Mouse (Mus musculus) CD4-positive helper T cell, adult 2 months (primary cell): ENCODE data around the gene Trim2.

Source experiments
- DNase-seq: peaks from one replicate; pipeline ENCODE4 v3.0.0-alpha.2; 2012; ENCODE audit warnings: low read depth, missing footprints, low spot score

The Trim2 gene

GRCm38 (mm10) chr3:84257989-84258517, 48.6 kb downstream of the Trim2 start:
- DNase-seq, result no peak

- no peak for DNase-seq
These were observed 52.2 kb downstream of the Trim2 start for GRCm38 (mm10) chr3:84254520-84254878.

GRCm38 (mm10) chr3:84253655-84254519, 52.8 kb downstream of the Trim2 start:
- DNase-seq, result no peak

DNA sequence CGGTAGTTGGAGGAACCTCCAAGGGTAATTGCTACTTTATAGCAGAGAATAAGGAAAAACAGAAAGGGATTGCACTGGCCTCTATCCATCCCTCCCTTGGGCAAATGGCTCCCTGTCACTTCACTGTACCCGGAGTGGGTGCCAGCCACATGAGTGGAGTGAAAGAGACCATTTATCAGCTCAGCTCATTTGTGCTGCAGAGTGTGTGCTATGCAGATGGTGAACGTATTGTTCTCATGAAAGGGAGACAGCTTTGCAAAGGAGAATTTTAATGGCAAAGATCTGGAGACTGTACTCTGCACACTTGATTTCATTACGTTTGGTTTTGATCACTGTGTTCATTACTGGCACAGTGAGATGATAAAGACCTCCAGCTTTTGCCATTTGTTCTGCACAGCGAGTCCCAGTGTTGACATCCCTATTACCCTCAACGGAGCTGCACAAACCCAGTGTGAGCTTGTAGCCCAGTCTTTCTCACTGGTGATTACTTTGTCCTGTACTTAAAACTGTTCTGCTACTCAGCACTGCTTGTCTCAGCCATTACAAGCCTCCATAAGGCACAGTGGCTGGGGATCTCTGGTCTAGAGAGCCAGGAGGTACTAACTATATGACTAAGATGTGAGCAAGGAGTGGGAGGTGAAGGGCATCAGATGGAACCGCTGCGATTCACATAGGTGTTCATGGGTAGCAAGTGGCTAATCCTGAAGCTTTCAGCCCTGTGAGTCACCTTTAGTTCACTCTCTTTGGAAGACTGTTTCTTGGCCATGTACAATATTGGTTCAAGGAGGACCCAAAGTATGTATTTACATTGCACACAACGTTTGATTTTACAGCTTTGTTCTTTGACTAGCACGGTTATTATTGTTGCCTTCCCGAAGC, 53.7 kb downstream of the Trim2 start:
- no peak for DNase-seq

DNA sequence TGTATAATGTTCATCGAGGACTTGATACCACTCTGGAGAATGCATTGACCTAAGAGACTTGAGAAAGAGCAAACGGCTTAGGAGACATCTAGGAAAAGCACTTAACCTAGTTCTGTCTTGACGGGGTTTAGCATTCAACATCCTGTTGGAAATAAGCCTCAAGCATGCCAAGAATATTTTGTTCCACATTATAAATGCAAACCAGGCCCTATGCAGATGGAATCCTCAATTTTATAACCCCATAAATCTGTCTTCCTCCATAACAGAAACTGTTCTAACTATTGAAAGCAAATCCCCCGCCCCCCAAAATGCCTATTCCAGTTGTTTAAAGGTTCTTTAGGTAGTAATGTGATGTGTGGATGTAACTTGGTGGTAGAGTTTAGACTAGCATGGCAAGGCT, 55.0 kb downstream of the Trim2 start:
- no peak for DNase-seq

DNA sequence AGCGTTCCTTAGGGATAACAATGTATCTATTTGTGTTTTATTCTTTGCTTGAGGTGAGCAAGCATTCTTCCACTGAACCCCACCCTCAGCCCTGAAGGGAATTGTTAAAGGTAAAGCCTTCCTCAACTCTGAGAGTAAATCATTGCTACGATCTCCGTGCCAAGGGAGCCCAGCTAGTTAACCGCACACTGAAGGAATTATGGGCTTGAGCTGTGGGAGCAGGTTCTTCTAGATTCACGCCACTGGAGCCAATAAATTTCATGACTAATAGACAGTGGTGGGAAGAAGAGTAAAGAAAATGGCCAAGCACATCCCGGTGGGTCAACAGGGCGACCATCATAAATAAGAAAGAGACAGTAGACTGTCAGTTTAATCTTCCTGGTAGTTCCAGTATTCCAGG, 56.4 kb downstream of the Trim2 start:
- no peak for DNase-seq

DNA sequence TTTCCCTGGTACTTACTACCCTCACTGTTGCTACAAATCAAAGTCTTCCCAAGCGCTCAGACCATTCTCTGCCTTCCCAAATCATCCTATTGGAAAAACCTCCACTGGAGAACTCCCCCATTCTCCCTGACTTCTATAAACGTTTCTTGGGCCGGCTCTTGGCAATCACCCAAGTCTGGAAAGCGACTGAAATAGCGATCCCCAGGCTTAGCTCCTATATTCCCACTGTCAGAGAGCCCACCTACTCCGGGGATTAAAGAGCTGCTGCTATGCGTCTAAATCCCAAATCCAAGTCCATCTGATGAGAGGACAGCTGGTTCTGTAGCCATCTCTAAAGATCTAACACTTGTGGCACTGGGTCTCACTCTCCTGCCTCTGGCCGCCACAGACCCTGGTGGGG, 58.9 kb downstream of the Trim2 start:
- DNase-seq, result no peak

DNA sequence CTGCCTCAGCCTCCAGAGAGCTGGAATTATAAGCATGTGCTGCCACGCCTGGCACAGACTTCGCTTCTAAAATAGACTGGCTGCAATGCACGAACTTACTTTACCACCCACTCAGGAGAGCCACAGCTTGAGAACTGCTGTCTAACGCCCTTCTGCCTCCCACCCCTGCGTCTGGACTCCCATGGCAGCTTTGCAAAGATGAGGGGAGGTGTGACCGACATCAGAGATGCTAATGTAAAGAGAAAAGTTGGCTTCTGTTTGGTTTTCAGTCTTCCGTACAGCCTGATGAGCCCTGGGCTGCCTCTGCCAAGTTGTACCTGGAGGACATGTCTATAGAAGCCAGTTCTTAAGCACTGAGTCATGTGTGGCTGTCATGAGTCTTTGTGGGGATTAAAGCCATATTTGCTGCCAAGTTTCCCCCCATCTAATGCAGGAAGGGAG, 60.2 kb downstream of the Trim2 start:
- no peak for DNase-seq

GRCm38 (mm10) chr3:84243116-84243515, 63.6 kb downstream of the Trim2 start:
- no peak for DNase-seq

DNA sequence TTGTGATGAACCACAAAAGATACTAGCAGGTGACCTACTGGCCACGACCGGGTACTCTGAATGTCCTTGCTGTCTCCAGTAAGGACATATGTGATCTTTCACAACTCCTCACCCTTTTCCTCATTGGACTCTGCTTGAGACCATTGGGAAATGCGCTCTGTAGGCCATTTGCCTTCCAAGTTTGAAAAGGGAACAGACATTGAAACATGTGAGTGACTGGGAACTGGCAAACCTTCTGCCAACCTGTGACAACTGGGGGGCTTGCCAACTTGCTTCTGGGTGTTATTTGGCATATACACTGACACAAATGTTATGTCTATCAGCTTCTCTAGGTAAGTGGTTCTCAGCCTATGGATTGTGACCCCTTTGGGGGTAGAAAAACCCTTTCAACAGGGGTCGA, 64.2 kb downstream of the Trim2 start:
- DNase-seq, result no peak

GRCm38 (mm10) chr3:84241098-84241497, 65.6 kb downstream of the Trim2 start:
- DNase-seq, result no peak

DNA sequence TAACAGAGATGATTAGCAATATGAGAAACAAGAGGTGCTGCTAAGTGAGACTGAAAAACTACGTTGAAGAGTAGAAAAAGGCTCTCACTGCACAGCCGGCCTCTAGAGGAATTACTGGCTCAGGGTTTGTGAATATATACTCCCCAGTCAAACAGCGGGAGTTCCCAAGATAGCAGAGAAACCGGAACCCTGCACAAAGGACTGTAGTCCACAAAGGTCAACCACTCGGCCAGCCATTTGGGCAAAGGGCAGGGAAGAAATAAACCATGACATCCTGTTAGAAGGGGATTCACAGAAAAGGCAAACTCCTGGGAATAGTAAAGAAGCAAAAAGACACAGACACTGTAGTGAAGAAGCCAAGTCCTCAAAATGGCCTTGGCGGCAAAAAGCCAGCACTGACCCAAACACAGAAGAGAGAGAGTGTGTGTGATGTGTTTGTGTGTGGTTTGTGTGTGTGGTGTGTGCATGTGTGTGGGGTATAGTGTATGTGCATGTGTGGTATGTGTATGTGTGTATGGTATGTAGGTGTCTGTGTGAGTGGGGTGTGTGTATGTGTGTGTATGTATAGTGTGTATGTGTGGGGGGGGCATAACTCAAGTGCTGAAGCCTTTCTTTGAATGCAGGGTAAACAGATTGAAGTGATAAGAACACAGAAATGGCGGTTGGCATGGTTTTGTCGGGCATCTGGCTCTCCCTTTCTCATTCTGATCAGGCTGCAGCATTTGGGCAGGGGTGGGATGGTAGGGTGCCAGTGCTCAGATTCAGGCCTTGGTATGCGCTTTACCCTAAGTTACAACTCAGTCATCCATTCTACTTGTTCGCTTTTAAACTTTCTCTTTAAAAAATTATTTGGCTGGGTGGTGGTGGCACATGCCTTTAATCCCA, 71.0 kb downstream of the Trim2 start:
- DNase-seq, result no peak

- DNase-seq, result no peak
These were observed 72.1 kb downstream of the Trim2 start for GRCm38 (mm10) chr3:84234562-84234961.

DNA sequence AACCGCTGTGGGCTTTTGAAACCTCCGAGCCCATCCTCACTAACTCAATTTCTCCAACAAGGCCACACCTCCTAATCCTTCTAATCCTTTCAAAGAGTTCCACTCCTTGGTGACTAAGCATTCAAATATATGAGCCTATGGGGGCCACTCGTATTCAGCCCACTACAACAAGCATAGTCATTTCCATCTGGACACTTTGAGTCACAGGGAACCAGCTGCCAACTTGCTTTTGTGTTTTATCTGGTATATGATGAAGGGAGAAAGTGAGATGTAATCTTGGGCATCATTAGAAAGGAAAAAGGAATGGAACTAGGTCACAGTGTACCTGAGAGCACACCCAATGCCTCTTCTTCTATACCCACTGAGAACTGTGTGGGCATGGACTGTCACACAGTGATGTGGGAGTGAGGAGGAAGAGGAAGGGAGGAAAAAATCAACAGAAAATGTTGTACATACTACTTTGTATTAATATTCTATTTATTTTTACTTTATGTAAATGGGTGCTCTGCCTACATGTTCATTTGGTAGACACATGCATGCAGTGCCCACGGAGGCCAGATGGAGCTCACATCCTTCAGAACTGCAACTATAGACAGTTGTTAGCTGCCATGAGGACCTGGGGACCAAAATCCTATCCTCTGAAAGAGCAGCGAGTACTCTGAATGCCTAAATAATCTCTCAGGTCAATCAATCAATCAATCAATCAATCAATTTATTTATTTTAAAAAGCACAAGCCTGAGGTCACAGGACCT, 72.8 kb downstream of the Trim2 start:
- no peak for DNase-seq

- no peak for DNase-seq
These were observed 74.4 kb downstream of the Trim2 start for GRCm38 (mm10) chr3:84232312-84232711.

- DNase-seq, result no peak
These were observed 75.7 kb downstream of the Trim2 start for GRCm38 (mm10) chr3:84230988-84231387.

DNA sequence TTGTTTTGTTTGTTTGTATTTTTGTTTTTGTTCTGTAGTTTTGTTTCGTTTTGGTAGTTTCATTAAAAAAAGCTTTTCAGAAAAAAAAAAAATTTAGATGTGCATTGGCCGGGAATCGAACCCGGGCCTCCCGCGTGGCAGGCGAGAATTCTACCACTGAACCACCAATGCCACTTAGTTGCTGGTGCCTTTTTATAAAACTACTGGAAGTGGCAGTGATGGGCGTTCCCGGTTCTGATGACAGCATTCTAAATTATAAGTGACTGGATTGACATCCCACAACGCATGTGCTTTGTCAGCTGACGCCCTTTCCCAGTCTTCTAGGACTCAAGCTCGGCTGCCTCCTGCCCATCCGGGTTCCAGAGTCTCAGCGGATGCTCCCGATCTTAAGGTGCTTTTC, 77.8 kb downstream of the Trim2 start:
- DNase-seq, result no peak

GRCm38 (mm10) chr3:84228203-84228870, 78.3 kb downstream of the Trim2 start:
- DNase-seq, result peak; percentile 92

DNA sequence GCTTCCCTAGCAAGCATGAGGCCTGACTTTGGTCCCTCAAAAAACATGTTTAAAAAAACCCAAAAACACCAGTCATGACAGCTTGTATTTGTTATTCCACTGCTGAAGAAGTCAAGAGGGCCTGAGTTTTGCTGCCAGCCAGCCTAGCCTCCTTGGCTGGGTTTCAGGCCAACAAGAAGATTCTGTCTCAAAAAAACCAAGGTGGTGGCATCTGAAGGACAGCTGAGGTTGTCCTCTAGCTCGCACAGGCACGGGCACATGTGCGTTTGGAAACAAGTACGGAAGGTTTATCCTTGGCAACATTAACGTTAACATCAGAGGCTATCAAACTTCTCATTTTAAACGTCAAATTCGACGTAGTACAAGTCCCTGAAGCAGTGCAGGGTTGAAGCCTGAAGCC, 79.0 kb downstream of the Trim2 start:
- DNase-seq, result no peak

GRCm38 (mm10) chr3:84224982-84225381, 81.7 kb downstream of the Trim2 start:
- peak; percentile 16 for DNase-seq
